Mouse (Mus musculus): ENCODE results near the gene Nckap5.

GRCm38 (mm10) chr1:126700063-126700977, 130.3 kb downstream of the Nckap5 start:
- TF ChIP-seq TCF12 (IDR thresholded peaks at IDR 0.05; ENCODE audit: insufficient read depth, poor library complexity, severe bottlenecking): no peak
- TF ChIP-seq USF1 (IDR thresholded peaks at IDR 0.05; ENCODE audit: low read depth): no peak
- no peak for TF ChIP-seq POLR2A (IDR thresholded peaks at IDR 0.05; ENCODE audit: insufficient read length, low read depth)
- no peak for TF ChIP-seq E2F4 (IDR thresholded peaks at IDR 0.05; ENCODE audit: insufficient read depth)
- no peak for TF ChIP-seq MYOD1 (IDR thresholded peaks at IDR 0.05; ENCODE audit: control insufficient read depth in 1 of 3, insufficient read length in 2 of 3, low read depth in 2 of 3)
- TF ChIP-seq POLR2AphosphoS2 (IDR thresholded peaks at IDR 0.05; ENCODE audit: insufficient read length, low read depth): no peak

All from myocyte (in vitro differentiated cells).